Mouse (Mus musculus) embryo, embryonic 9.5 days (tissue): Measurements from ENCODE around the gene Spns3.
A peak's percentile ranks its signal among the peaks of the same experiment; 100 is the strongest.

Experiments used
- DNase-seq: peaks from one replicate; pipeline ENCODE4 v3.0.0-alpha.2; 2017; ENCODE audit errors: extremely low spot score

Gene Spns3

DNA sequence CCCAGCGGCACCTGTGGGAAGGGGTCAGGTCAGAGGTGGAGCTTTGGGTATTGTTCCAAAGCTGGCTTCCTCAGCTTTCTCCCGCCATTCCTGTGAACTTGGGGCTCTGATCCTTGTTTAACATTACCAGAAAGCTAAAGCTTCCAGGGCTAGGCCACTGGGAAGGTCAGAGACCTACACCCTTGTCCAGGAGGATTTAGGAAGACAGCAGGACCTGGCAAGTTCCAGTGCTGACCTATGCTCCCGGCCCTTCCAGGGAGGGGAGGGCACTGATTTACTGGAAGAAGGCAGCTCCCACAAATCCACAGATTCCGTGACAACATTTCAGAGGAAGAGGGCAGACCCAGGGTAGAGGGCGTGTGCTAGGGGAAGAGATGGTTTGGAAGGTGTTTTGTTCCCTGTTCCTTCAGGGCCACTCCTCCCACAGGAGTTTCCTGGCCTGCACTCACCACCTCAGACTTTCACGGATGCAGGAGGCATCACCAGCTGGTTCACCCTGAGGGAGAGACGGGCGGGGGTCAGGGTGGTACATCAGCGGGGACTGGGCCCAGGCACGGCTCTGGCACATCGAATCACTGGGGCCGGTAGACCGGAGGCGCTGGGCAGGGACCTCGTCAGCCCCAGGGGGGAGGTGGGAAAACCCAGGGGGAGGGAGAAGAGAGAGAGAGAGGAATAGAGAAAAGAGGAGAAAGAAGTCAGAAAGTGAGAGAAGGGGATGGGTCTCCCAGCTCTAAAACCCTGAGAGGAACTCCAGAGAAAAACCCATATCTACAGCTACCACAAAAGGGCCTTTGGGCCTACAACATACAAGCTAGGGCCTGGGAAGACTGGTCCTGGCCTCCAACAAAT, 97.0 kb downstream of the Spns3 start:
- no peak for DNase-seq

DNA sequence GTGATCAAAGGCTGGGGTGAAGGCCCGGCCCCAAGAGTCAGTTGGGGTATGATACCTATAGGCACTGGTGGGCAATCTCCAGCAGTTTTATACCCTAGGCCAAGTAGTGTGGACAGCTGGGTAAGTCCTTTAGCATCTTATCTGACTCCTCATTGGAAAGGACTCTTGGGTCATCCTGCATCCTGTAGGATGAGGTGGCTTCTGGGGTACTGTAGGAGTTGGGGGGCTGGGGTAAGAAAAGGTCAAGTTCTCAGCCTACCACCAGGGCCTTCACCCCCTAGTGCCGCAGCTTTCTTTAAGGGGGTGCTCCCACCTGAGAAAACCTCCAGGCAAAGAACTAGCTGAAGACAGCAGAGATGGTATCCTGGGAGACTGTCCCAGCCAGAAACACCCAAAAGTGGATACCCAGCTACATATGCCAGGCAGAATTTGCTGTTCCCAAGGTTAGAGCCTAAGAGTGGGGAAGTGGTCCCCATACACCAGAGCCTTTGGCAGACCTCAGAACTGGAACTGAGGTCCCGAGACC, 98.1 kb downstream of the Spns3 start:
- DNase-seq = no peak

DNA sequence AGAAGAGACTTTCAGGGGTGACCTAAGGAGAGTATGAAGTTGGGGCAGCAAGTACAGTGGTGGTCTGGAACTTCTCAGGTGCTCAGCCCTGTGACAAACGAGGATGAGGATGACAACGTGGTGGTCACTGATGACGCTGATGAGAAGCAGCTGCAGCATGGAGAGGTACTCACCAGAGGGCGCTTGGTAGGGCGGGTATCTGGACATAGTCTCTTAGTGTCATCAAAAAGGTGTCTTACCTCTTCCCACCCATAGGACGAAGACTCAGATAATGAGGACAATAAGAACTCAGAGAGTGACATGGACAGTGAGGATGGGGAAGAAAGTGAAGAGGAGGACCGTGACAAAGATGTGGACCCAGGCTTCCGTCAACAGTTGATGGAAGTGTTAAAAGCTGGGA, 102.8 kb downstream of the Spns3 start:
- no peak for DNase-seq

GRCm38 (mm10) chr11:72446311-72447105, 103.8 kb downstream of the Spns3 start:
- peak; percentile 56 for DNase-seq
